Mouse (Mus musculus) midbrain, embryonic 14.5 days (tissue): ENCODE results near the gene Pthlh. TPM values are rescaled to one million over a fixed set of nuclear protein-coding genes. Genes with fewer than 3 reads are reported as not detected.
"Not testable (repeated sequence)": the region's sequence is repeated elsewhere in the genome, so short reads cannot be mapped to it uniquely, and the experiment has no call there.

Experiments
- ATAC-seq: fragments of 200-750 bp; cut with Nextera tagmentation; 2 replicates; pipeline ENCODE4 v1.8.0; 2017; ENCODE audit warnings: moderate number of reproducible peaks, moderate library complexity; ENCODE audit not compliant: low FRiP score, low TSS enrichment
- DNase-seq: peaks from one replicate; pipeline ENCODE4 v3.0.0-alpha.2; 2015
- H3K27ac ChIP-seq: fragments of 300-500 bp; sonication (generic); replicated peaks from 2 replicates; pipeline ENCODE4 v1.5.1; 2014; ENCODE audit warnings: mild to moderate bottlenecking, low read depth, low read length, moderate library complexity
- H3K27me3 ChIP-seq: fragments of 300-500 bp; sonication (generic); 2 replicates; pipeline ENCODE4 v1.6.1; 2014; ENCODE audit warnings: low read length, control low read depth, mixed read lengths; ENCODE audit not compliant: control insufficient read depth, insufficient read depth
- H3K36me3 ChIP-seq: fragments of 300-500 bp; sonication (generic); 2 replicates; pipeline ENCODE4 v1.6.1; 2014; ENCODE audit warnings: low read length, control low read depth; ENCODE audit not compliant: control insufficient read depth, insufficient read depth
- H3K4me1 ChIP-seq: fragments of 300-500 bp; sonication (generic); 2 replicates; pipeline ENCODE4 v1.6.1; 2014; ENCODE audit warnings: mild to moderate bottlenecking, antibody characterized with exemption, low read length, control low read depth; ENCODE audit not compliant: control insufficient read depth, insufficient read depth
- H3K4me2 ChIP-seq: fragments of 300-500 bp; sonication (generic); 2 replicates; pipeline ENCODE4 v1.6.1; 2014; ENCODE audit warnings: mild to moderate bottlenecking, low read length, moderate library complexity
- H3K4me3 ChIP-seq: fragments of 300-500 bp; sonication (generic); replicated peaks from 2 replicates; pipeline ENCODE4 v1.5.1; 2014; ENCODE audit warnings: low read depth, low read length
- H3K9ac ChIP-seq: fragments of 300-500 bp; sonication (generic); replicated peaks from 2 replicates; pipeline ENCODE4 v1.6.1; 2014; ENCODE audit warnings: mild to moderate bottlenecking, low read length, moderate library complexity
- H3K9me3 ChIP-seq: fragments of 300-500 bp; sonication (generic); 2 replicates; pipeline ENCODE4 v1.6.1; 2016; ENCODE audit warnings: low read length, control low read depth, mixed read lengths; ENCODE audit not compliant: control insufficient read depth
- WGBS: fragments of 180-500 bp; shearing (Covaris S2); extraction: QIAGEN DNeasy Blood & Tissue Kit; methylation state at CpG from one replicate; pipeline ENCODE4 v1.1.7; 2014; 5-methylcytosine and 5-hydroxymethylcytosine counted together
- polyA plus RNA-seq: library from polyadenylated mRNA; unstranded; fragments of >200 nt; fragmentation: Nextera tagmentation; extraction: Ambion mirVana; gene quantifications from 2 replicates; pipeline ENCODE4 v1.2.1, GENCODE M21; 2014

Gene Pthlh
- 0.30 and 0.58 TPM in 2 replicates for polyA plus RNA-seq

DNA sequence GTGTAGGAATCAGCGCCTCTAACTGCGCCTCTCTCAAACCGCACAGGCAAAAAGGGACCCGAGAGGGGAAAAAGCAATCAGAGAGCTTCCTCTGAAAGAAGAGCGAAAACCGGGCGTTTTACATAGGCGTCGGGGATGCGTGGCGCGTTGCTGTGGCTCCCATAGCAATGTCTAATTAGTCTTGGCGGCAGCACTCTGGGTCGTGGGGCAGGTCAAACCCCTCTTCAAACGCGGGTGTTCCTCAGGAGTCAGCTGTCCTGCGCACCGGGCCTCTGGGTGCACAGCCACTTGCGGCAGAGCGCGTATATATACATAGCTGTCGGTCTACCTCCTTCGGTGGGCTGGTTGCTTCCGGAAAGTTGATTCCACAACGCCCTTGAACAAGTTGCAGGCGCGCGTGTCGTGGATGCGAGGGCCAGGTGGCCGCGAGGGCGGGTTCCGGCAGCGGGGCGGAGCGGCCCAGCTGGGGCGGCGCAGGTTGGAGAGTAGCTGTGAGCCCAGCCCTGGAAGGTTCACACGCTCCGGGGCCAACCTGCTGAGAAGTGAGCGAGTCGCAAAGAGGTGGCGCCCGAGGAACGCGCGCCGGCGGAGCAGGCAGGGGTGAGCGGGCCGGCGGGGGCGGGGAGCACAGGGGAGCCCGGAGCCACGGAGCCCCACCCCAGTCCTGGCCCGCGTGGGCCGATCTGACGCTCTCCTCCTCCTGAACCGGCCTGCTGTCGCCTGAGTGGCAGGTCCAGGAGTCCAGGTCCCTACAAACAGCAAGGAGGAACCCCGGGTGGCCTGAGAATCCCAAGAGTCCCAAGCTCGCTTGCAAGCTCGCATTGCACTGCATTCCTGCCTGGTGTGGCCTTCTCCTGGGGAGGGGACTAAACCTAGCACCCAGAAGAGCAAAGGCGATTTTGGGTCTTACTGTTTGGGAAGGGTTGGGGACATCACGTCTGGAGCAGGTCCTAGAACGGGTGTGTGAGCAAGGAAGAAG, at the start of gene Pthlh:
TSS of gene Pthlh (minus strand) at position 597 of the 979 bp plus-strand sequence.
- peaks cover 55% of the 10 kb centered on the region for H3K27me3 ChIP-seq
- peak; percentile 72 for ATAC-seq
- H3K27ac ChIP-seq: no peak within 1 kb of the TSS

DNA sequence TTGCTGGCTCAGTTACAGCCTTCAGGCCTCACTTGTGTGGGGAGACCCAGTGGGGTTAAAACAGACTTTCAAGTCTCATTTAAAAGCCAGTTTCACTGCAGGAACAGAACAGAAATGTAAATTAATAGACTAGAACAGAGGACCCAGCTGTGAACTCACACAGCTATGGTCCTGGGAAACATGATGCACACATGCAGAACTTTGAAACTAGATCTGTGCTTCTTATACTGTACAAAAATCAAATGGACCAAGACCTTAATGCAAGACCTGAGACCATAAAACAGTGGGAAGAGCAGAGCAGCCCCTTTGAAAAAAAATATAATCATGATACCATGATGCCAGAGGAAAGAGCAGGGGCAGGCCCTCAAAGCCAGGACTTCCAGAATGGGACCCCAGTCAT, 49.3 kb upstream of the Pthlh start:
- Histone ChIP-seq H3K4me3 (no peak overlapping the region), H3K9ac (no peak overlapping the region), H3K27ac (no peak overlapping the region), H3K4me1 (no peaks in the 10 kb centered on the region), H3K36me3 (no peaks in the 10 kb centered on the region), H3K4me2 (no peak overlapping the region), H3K27me3 (no peaks in the 10 kb centered on the region), H3K9me3 (no peaks in the 10 kb centered on the region)
- DNase-seq (no peak), ATAC-seq (no peak)

More for the DNA sequence above, at the start of gene Pthlh:
- H3K4me3 ChIP-seq: peak within 1 kb of the TSS; percentile 43
- peak within 1 kb of the TSS; percentile 92 for H3K4me2 ChIP-seq
- peak within 1 kb of the TSS; percentile 12; the same call in 1 of the 2 replicates for H3K9ac ChIP-seq
- H3K36me3 ChIP-seq: no peaks in the 10 kb centered on the region
- peak; percentile 63 for DNase-seq
- H3K4me1 ChIP-seq: peaks cover 14% of the 10 kb centered on the region
- WGBS: under 1% methylated on average over 67 of the region's 68 CpGs
- H3K9me3 ChIP-seq: no peaks in the 10 kb centered on the region

DNA sequence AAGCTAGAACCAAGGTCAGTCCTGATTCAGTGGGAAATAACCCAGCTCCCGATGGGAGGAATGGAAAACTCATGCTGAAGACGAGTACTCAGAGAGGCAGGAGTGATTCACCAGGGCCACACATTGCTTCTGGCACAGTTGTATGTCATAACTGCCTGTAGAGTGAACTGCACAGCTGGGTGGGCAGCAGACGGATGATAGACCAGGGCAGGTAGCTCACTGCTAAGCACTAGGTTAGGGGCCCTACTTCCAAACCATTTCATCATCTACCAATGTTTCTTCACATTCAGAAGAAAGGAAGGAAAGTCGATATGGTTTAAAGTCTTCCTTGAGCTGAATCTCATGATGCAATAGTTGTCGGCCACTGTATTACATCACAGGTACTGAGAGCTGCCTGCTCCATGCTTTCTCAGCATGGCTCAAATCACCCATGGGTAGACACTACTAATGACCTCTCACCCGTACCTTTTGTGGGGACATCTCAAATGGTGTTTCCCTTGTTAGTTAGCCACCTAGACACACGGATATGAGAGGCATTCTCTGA, 46.5 kb upstream of the Pthlh start:
- Histone ChIP-seq H3K9ac (no peak overlapping the region), H3K27me3 (no peaks in the 10 kb centered on the region), H3K4me1 (no peaks in the 10 kb centered on the region), H3K4me2 (no peak overlapping the region), H3K9me3 (no peaks in the 10 kb centered on the region), H3K4me3 (no peak overlapping the region), H3K27ac (no peak overlapping the region), H3K36me3 (no peaks in the 10 kb centered on the region)
- 85% methylated on average over 7 of the region's 7 CpGs for WGBS
- ATAC-seq (no peak), DNase-seq (no peak)

DNA sequence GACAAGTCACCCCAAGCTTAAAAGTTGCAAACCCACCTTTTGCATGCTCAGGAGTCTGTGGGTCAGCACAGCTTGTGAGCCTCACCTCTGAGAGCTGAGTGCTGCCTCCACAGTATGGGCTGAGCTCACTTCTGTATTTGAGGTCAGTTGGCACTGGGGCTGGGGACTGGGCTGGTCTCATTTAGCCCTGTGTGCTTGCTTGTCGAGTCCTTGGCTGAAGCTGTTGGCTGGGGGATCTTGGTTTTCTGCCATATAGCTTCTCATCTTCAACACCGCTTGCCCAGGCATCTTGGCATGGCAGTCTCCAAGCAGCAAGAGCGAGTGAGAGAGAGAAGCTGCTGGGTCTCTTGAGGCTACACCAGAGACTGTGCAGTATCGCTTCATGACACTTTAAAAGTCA, 46.1 kb upstream of the Pthlh start:
- no peaks in the 10 kb centered on the region for H3K9me3 ChIP-seq
- H3K4me3 ChIP-seq: no peak overlapping the region
- H3K27me3 ChIP-seq: no peaks in the 10 kb centered on the region
- DNase-seq (no peak), ATAC-seq (no peak)
- H3K36me3 ChIP-seq: no peaks in the 10 kb centered on the region
- no peak overlapping the region for H3K4me2 ChIP-seq
- H3K4me1 ChIP-seq: no peaks in the 10 kb centered on the region
- no peak overlapping the region for H3K27ac ChIP-seq
- WGBS: 85% methylated on average over 4 of the region's 4 CpGs
- no peak overlapping the region for H3K9ac ChIP-seq

DNA sequence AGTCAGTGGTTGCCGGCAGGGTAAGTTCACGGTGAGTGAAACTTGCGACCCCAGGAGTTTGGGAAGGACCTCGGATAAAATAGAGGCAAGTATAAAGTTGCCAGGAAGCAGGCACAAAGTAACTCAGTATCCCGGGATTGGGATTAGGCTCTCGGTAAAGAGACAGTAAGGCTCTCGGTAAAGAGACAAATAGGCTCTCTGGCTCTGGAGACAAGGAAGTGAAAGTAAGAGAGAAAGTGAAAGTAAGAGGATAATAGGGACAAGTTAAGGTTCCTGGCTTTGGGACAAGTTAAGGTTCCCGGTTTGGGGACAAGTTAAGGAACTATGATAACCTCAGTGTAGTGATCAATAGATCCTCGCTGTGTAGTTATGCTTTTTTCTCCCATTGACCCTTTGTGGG, 40.3 kb upstream of the Pthlh start:
- not testable (repeated sequence) for H3K9me3 ChIP-seq, H3K4me1 ChIP-seq, H3K4me3 ChIP-seq, H3K36me3 ChIP-seq, H3K4me2 ChIP-seq, ATAC-seq, DNase-seq, H3K27me3 ChIP-seq, H3K27ac ChIP-seq, H3K9ac ChIP-seq
- 76% methylated on average over 4 of the region's 9 CpGs for WGBS

DNA sequence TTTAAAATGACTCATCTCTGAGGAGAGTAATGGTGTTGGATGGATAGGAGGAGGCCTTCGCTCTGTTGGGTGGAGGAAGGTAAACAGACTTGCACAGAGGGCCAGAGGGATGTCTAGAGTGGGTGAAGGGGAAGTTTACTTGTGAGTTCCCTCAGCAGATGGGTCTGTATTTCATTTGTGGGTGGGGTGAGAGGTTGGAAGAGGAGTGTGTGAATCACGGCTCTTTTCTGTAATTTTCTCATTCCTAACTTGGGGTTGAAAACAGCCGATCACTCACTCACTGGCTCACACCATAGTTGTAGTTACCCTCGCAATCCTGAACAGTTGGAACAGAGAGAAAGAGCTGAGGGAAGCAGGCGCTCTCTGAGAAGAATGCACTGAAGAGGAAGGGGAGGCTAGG, 35.6 kb upstream of the Pthlh start:
- ATAC-seq (no peak), DNase-seq (no peak)
- H3K27me3 ChIP-seq: no peaks in the 10 kb centered on the region
- H3K9ac ChIP-seq: no peak overlapping the region
- 84% methylated on average over 5 of the region's 5 CpGs for WGBS
- no peak overlapping the region for H3K4me3 ChIP-seq
- H3K4me2 ChIP-seq: no peak overlapping the region
- H3K9me3 ChIP-seq: no peaks in the 10 kb centered on the region
- H3K36me3 ChIP-seq: no peaks in the 10 kb centered on the region
- no peaks in the 10 kb centered on the region for H3K4me1 ChIP-seq
- no peak overlapping the region for H3K27ac ChIP-seq

DNA sequence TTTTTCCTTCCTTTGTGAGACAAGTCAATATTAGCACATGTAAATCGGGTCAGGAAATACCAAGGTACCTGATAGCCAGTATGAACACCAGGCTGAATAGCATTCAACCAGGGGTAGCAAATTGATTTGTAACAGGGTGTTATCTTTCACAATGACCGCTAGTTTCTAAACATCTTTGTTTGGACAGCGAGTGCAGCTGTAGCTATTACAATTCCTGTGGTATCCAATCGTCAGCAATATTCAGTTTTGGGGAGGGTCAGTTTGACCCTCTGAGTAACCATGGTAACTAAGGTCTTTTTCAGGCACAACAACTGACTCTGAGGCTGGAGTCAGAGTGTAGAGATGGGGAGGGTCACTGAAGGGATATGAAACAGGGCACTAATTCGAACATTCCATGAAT, 15.3 kb upstream of the Pthlh start:
- Histone ChIP-seq H3K27ac (no peak overlapping the region), H3K4me1 (no peaks in the 10 kb centered on the region), H3K4me3 (no peak overlapping the region), H3K4me2 (no peak overlapping the region), H3K27me3 (no peaks in the 10 kb centered on the region), H3K9me3 (peaks cover 13% of the 10 kb centered on the region), H3K36me3 (no peaks in the 10 kb centered on the region), H3K9ac (no peak overlapping the region)
- WGBS: 11% methylated on average over 5 of the region's 5 CpGs
- ATAC-seq (no peak), DNase-seq (no peak)

DNA sequence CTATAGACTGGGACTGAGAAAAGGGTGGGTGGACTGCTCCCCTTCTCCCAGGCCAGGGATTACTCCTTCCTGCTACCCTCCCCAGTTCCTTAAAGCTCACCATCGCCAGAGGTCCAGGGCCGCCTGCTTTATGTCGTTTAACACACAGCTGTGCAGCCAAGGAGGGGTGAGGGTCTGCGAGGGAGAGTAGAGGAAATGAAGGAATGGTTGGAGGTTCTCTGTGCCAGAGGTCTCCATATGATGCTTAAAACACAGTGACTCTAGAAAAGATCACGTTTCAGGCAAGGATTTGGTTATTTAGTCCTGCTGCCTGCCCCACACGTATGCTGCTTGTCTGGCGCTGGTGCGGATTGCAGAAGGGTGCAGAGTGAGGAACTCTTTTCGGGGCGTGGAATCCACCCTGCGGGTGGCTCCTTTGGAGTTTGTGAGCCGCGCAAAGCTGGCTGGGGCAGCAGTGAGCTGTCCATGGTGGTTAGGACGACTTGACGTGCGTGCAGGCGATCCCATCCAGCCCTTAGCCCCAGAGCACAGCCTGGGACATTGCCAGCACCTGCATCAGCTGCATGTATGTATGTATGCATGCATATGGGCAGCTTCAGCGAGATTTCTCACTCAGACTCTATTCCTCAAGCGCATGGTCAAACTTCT, 4.3 kb upstream of the Pthlh start:
- ATAC-seq: no peak
- H3K9me3 ChIP-seq: no peaks in the 10 kb centered on the region
- H3K36me3 ChIP-seq: no peaks in the 10 kb centered on the region
- peaks cover 33% of the 10 kb centered on the region for H3K27me3 ChIP-seq
- peaks cover 10% of the 10 kb centered on the region for H3K4me1 ChIP-seq
- no peak overlapping the region for H3K4me2 ChIP-seq
- H3K27ac ChIP-seq: no peak overlapping the region
- DNase-seq: peak; percentile 35
- H3K4me3 ChIP-seq: no peak overlapping the region
- H3K9ac ChIP-seq: no peak overlapping the region
- WGBS: 5% methylated on average over 19 of the region's 19 CpGs
